Mouse (Mus musculus) CH12.LX (cell line): ENCODE measurements around the gene Adcy5. TPM values are rescaled to one million over a fixed set of nuclear protein-coding genes. Genes with fewer than 3 reads are reported as not detected.

Source experiments
- DNase-seq: peaks from one replicate; pipeline ENCODE4 v3.0.0-alpha.2; 2013; ENCODE audit errors: extremely low read depth
- H3K27ac ChIP-seq: 2 replicates; pipeline ENCODE4 v1.5.1; 2012; ENCODE audit warnings: low read depth, mild to moderate bottlenecking, control low read depth, moderate library complexity; ENCODE audit not compliant: insufficient read depth
- H3K27me3 ChIP-seq: replicated peaks from 2 replicates; pipeline ENCODE3; 2012; ENCODE audit warnings: inconsistent platforms
- H3K36me3 ChIP-seq, 2 experiments: replicated peaks in 1 of 2; 2 replicates each; pipeline versions ENCODE3 to v1.6.1; 2012; ENCODE audit warnings: inconsistent platforms in 1 of 2, low read length in 1 of 2, mild to moderate bottlenecking in 1 of 2, mixed read lengths in 1 of 2, moderate library complexity in 1 of 2; ENCODE audit not compliant: control insufficient read depth in 1 of 2, insufficient read depth in 1 of 2
- H3K4me1 ChIP-seq, 2 experiments: 2 replicates each; pipeline ENCODE4 v1.6.1; 2012; ENCODE audit warnings: inconsistent platforms in 1 of 2, moderate library complexity in 1 of 2; ENCODE audit not compliant: insufficient read depth in 2 of 2, control insufficient read depth in 1 of 2
- H3K4me2 ChIP-seq: 2 replicates; pipeline ENCODE4 v1.6.1; 2012; ENCODE audit warnings: low read depth, mild to moderate bottlenecking, control low read depth; ENCODE audit not compliant: poor library complexity, insufficient read depth, severe bottlenecking
- H3K4me3 ChIP-seq, 3 experiments: fragments of 150-350 bp in 1 of 3; sonication (generic) in 1 of 3; replicated peaks in 1 of 3; 2 replicates each; pipeline versions ENCODE3 to v1.5.1; 2011 to 2012; ENCODE audit warnings: low read depth in 2 of 3, low read length in 2 of 3, mild to moderate bottlenecking in 2 of 3, moderate library complexity in 2 of 3, control low read depth in 1 of 3, improper control_type of control experiment in 1 of 3, inconsistent platforms in 1 of 3, mixed read lengths in 1 of 3; ENCODE audit not compliant: poor library complexity in 1 of 3
- H3K79me2 ChIP-seq: replicated peaks from 2 replicates; pipeline ENCODE4 v1.6.1; 2012; ENCODE audit warnings: mild to moderate bottlenecking, moderate library complexity; ENCODE audit not compliant: control insufficient read depth, poor library complexity, insufficient read depth, severe bottlenecking; ENCODE audit errors: extremely low read depth
- H3K9ac ChIP-seq: 2 replicates; pipeline ENCODE4 v1.6.1; 2012; ENCODE audit warnings: low read depth, mild to moderate bottlenecking, control low read depth, moderate library complexity; ENCODE audit not compliant: insufficient read depth
- H3K9me3 ChIP-seq: replicated peaks from 2 replicates; pipeline ENCODE3; 2012; ENCODE audit warnings: low read length, inconsistent platforms, mixed read lengths
- BHLHE40 ChIP-seq: IDR thresholded peaks from 2 replicates; pipeline ENCODE4 v1.6.1; 2011; ENCODE audit warnings: mild to moderate bottlenecking, low read depth, low read length, improper control_type of control experiment
- E2F4 ChIP-seq: IDR thresholded peaks from 2 replicates; pipeline ENCODE4 v1.6.1; 2011; ENCODE audit warnings: low read depth, low read length, improper control_type of control experiment; ENCODE audit not compliant: insufficient replicate concordance
- ELF1 ChIP-seq: IDR thresholded peaks from 2 replicates; pipeline ENCODE4 v1.6.1; 2014; ENCODE audit warnings: low read depth, mild to moderate bottlenecking, inconsistent platforms, low read length, improper control_type of control experiment
- EP300 ChIP-seq: IDR thresholded peaks from 2 replicates; pipeline ENCODE4 v1.6.1; 2011; ENCODE audit warnings: low read length, improper control_type of control experiment
- IRF4 ChIP-seq: IDR thresholded peaks from 2 replicates; pipeline ENCODE4 v1.6.1; 2014; ENCODE audit warnings: low read depth, mild to moderate bottlenecking, inconsistent platforms, low read length, improper control_type of control experiment
- JUN ChIP-seq: IDR thresholded peaks from 2 replicates; pipeline ENCODE4 v1.6.1; 2011; ENCODE audit warnings: low read depth, mild to moderate bottlenecking, low read length, improper control_type of control experiment, moderate library complexity; ENCODE audit not compliant: insufficient read depth
- MAFK ChIP-seq: IDR thresholded peaks from 2 replicates; pipeline ENCODE4 v1.6.1; 2011; ENCODE audit warnings: low read length, improper control_type of control experiment; ENCODE audit not compliant: insufficient replicate concordance
- MAZ ChIP-seq: IDR thresholded peaks from 2 replicates; pipeline ENCODE4 v1.6.1; 2012; ENCODE audit warnings: low read depth, mild to moderate bottlenecking, inconsistent platforms, low read length, improper control_type of control experiment, moderate library complexity
- MEF2A ChIP-seq: IDR thresholded peaks from 2 replicates; pipeline ENCODE4 v1.6.1; 2014; ENCODE audit warnings: low read depth, mild to moderate bottlenecking, inconsistent platforms, low read length, improper control_type of control experiment, borderline replicate concordance
- MXI1 ChIP-seq: IDR thresholded peaks from 2 replicates; pipeline ENCODE4 v1.6.1; 2011; ENCODE audit warnings: mild to moderate bottlenecking, low read depth, low read length, improper control_type of control experiment
- POLR2A ChIP-seq: IDR thresholded peaks from 2 replicates; pipeline ENCODE4 v1.6.1; 2011; ENCODE audit warnings: low read depth, mild to moderate bottlenecking, improper control_type of control experiment, low read length
- RAD21 ChIP-seq: IDR thresholded peaks from 2 replicates; pipeline ENCODE4 v1.6.1; 2011; ENCODE audit warnings: low read depth, mild to moderate bottlenecking, low read length, improper control_type of control experiment, moderate library complexity
- RCOR1 ChIP-seq: conservative IDR thresholded peaks from 2 replicates; pipeline ENCODE4 v1.6.1; 2012; ENCODE audit warnings: low read depth, mild to moderate bottlenecking, inconsistent platforms, low read length, improper control_type of control experiment
- SIN3A ChIP-seq: IDR thresholded peaks from 2 replicates; pipeline ENCODE4 v1.6.1; 2012; ENCODE audit warnings: low read length, improper control_type of control experiment, inconsistent platforms
- TBP ChIP-seq: conservative IDR thresholded peaks from 2 replicates; pipeline ENCODE4 v1.6.1; 2011; ENCODE audit warnings: low read depth, low read length, improper control_type of control experiment
- TCF12 ChIP-seq: IDR thresholded peaks from 2 replicates; pipeline ENCODE4 v1.6.1; 2014; ENCODE audit warnings: low read depth, mild to moderate bottlenecking, inconsistent platforms, low read length, improper control_type of control experiment
- ZKSCAN1 ChIP-seq: IDR thresholded peaks from 2 replicates; pipeline ENCODE4 v1.6.1; 2012; ENCODE audit warnings: low read depth, inconsistent platforms, low read length, improper control_type of control experiment, borderline replicate concordance
- dilution Hi-C: fragments of 300-500 bp; cut with MboI; formaldehyde crosslinking; loops from 2 replicates; pipeline ENCODE4 v1.14.3; 2020; ENCODE audit warnings: low sequenced_read_pairs; ENCODE audit not compliant: extremely low pct_unique_long_range_greater_than_20kb, extremely low pct_ligation_motif_present
- in situ Hi-C: fragments of 300-500 bp; cut with MboI; formaldehyde crosslinking; loops from 3 replicates; pipeline ENCODE4 v1.14.3; 2019; ENCODE audit warnings: low sequenced_read_pairs, low pct_ligation_motif_present, low pct_unique_long_range_greater_than_20kb, mixed read lengths
- polyA plus RNA-seq: library from polyadenylated mRNA; unstranded; fragments of >175 nt; gene quantifications from 2 replicates; pipeline ENCODE4 v1.2.1, GENCODE M21; 2012; ENCODE audit warnings: low read depth; ENCODE audit not compliant: insufficient read length
- total RNA-seq, 2 experiments: library from RNA; depleted of rRNA; stranded (reverse); fragments of 300-350 nt in 1 of 2; fragments of >200 nt in 1 of 2; gene quantifications; 2 replicates each; pipeline ENCODE4 v1.2.3; 2012 to 2014

Gene Adcy5
- total and polyA plus RNA-seq, 3 experiments: 0.04 TPM; not detected in 2

DNA sequence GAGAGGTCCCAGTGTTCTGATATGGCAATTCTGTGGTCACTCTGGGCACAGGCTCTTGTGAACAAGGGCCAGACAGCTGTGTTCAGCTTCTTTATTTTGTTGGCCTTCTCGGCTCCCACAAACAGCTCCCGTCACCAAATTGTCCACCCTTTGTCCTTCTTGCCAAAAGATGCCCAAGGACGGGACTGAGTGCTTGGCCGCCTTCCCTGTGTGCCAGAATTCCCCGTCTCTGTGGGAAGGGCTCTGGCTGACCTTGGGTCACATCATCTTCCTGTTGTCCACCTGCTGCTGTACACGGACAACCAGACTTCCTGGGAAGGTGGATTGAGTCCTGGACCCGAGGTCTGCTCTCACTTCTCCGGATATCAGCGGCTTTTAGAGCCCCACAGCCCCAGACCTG is 131.1 kb downstream of the Adcy5 start:
- dilution Hi-C loops: no loop called here
- no peaks in the 10 kb centered on the region for H3K9me3 ChIP-seq
- no peak overlapping the region for H3K4me2 ChIP-seq
- H3K79me2 ChIP-seq: no peaks in the 10 kb centered on the region
- no peak overlapping the region for H3K27ac ChIP-seq
- H3K36me3 ChIP-seq: no peaks in the 10 kb centered on the region
- H3K4me3 ChIP-seq: no peak overlapping the region
- H3K27me3 ChIP-seq: peaks cover 99% of the 10 kb centered on the region
- TF ChIP-seq TCF12: no peak
- TF ChIP-seq ELF1: no peak
- TF ChIP-seq, all 38 proteins: peak for 0
- DNase-seq: no peak
- H3K9ac ChIP-seq: no peak overlapping the region
- in situ Hi-C loops: no loop called here
- no peaks in the 10 kb centered on the region for H3K4me1 ChIP-seq

DNA sequence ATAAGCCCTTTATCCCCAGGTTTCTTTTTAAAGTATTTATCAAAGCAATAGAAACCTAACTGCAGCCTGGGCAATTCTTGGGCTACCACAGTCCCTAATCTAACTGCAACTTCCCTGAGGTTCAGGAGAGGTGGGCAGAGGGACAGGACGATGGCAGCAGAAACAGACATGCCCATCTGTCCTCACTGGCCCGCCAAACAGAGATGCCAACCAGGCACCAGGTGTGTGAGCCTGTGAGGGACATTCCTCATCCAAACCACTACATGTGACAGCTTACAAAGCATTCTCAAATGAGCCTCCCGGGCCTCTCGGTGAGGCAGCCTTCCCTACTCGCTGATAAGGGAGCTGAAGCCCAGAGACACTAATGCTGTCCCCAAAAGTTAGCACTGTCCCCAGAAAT is 132.6 kb downstream of the Adcy5 start:
- in situ Hi-C loops: no loop called here

DNA sequence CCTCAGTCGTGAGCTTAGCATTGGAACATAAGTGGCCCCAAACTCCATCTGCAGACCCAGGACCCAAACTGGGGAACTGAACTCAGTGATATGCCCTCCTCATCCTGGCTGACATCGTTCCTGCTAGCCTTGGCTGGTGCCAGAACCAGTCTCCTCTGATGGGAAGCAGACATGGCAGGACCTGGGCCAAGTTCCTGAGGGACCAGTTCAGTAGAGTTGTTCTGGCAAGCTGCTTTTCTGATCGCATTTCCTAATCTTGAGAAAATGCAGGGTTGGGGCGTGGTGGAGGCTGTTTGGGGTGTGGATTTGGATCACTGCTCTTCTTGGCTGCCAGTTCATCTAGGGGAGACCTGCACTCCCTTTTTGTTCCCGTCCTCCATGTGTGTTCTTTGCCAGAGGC is 143.1 kb downstream of the Adcy5 start:
- no peaks in the 10 kb centered on the region for H3K36me3 ChIP-seq
- TF ChIP-seq BHLHE40: no peak
- TF ChIP-seq ZKSCAN1: no peak
- TF ChIP-seq MAFK: no peak
- TF ChIP-seq RCOR1: no peak
- no peak for TF ChIP-seq IRF4
- TF ChIP-seq SIN3A: no peak
- no peak for TF ChIP-seq ELF1
- no peak for TF ChIP-seq MXI1
- no peak overlapping the region for H3K4me3 ChIP-seq
- no peaks in the 10 kb centered on the region for H3K9me3 ChIP-seq
- H3K79me2 ChIP-seq: no peaks in the 10 kb centered on the region
- peaks cover 54% of the 10 kb centered on the region for H3K27me3 ChIP-seq
- no peak overlapping the region for H3K4me2 ChIP-seq
- in situ Hi-C loops (no loop called here), dilution Hi-C loops (no loop called here)
- no peaks in the 10 kb centered on the region for H3K4me1 ChIP-seq
- H3K9ac ChIP-seq: no peak overlapping the region
- no peak for DNase-seq
- no peak overlapping the region for H3K27ac ChIP-seq

More for the DNA sequence above, 132.6 kb downstream of the Adcy5 start:
- H3K4me1 ChIP-seq: no peaks in the 10 kb centered on the region
- TF ChIP-seq MEF2A: no peak
- no peak for TF ChIP-seq E2F4
- TF ChIP-seq TBP: no peak
- TF ChIP-seq MAZ: no peak
- no peak for TF ChIP-seq RAD21
- TF ChIP-seq IRF4: no peak
- TF ChIP-seq POLR2A: no peak
- no peak for TF ChIP-seq JUN
- TF ChIP-seq EP300: no peak
- TF ChIP-seq MXI1: no peak
- no peaks in the 10 kb centered on the region for H3K79me2 ChIP-seq
- no peak overlapping the region for H3K9ac ChIP-seq
- H3K36me3 ChIP-seq: no peaks in the 10 kb centered on the region
- DNase-seq: no peak
- H3K27ac ChIP-seq: no peak overlapping the region
- no peak overlapping the region for H3K4me3 ChIP-seq
- no peak overlapping the region for H3K4me2 ChIP-seq
- dilution Hi-C loops: no loop called here
- H3K9me3 ChIP-seq: no peaks in the 10 kb centered on the region
- peaks cover 99% of the 10 kb centered on the region for H3K27me3 ChIP-seq
